Mouse (Mus musculus) neural tube, embryonic 10.5 days (tissue): Measurements from ENCODE around the gene Frrs1l.

Source experiments
- DNase-seq: peaks from one replicate; pipeline ENCODE4 v3.0.0-alpha.2; 2017; ENCODE audit warnings: low spot score; ENCODE audit errors: extremely low spot score

Frrs1l gene

DNA sequence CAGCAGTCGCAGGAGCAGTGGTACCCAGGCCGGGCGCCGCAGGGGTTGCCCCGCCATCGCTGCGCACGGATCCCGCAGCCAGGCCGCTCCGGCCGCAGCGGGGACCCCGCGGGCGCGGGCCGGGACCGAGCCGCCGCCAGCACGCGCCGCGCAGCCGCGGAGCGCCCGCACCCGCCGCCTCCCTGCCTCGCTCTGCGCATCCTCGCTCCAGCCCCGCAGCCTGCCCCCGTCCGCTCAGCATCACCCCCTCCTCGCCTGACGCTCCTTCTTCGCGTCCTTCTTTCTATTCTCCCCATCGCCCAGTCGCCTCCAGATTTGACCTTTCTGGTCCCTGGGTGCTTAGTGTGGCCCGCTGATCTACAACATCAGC, at the start of gene Frrs1l:
Frrs1l (minus strand) TSS at position 177 of the 370 bp plus-strand sequence.
- peak; percentile 47 for DNase-seq

- peak; percentile 54 for DNase-seq
These were observed 49.2 kb upstream of the Frrs1l start for GRCm38 (mm10) chr4:57039127-57040031.

GRCm38 (mm10) chr4:57037554-57037953, 47.4 kb upstream of the Frrs1l start:
- DNase-seq = no peak

- no peak for DNase-seq
These were observed 44.0 kb upstream of the Frrs1l start for GRCm38 (mm10) chr4:57034169-57034568.

DNA sequence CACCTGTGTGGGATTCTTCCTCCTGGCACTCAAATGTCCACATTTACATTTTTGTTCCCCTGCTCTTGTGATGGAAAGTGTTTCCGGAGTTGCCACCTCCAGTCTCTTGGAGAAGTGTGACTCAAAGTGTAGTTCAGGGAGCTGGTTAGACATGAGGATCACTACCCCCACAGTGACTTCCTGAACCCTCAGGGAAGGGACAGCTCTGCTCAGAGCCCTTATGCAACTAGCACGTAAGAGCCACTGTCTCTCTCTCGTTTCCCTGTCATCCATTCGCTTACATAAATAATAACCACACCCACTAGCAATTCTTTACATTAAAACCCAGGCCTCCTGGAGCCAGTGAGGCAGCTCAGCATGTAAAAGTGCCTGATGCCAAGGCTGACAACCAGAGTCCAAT, 41.2 kb upstream of the Frrs1l start:
- no peak for DNase-seq

- DNase-seq = no peak
These were observed 37.8 kb upstream of the Frrs1l start for GRCm38 (mm10) chr4:57027954-57028353.

DNA sequence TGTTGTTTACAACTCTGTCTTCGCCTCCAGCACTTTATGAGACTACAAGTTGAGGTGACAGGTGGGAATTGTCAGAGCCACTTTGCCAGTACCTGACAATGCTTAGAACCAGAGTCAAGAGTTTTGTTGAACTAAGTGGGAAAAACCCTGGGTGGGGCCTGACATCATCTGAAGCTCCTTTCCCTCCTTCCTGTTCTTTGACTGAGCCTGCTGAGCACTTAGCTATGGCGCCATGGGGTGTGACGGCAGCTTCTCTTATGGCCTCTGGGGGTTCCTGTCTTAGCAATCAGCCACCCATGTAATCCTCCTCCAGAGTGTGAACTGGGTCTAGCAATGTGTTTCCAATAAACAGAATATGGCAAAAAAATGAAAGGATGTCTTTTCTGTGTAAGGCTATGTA, 33.3 kb upstream of the Frrs1l start:
- no peak for DNase-seq

DNA sequence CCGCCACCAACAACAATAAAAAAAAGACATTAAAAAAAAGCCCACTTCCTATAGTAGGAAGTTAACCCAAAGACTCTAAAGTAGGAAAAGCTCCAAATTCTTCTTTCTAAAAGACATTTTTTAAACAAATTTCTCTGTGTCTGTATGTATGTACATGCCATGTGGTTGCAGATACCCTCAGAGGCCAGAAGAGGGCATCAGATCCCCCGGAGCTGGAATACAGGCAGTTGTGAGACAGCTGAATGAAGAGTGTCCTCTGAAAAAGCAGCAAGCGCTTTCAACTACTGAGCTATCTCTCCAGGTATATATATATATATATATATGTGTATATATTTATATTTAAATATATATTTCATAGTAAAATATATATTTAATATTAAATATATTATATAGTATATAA, 31.1 kb upstream of the Frrs1l start:
- DNase-seq = no peak

GRCm38 (mm10) chr4:57017229-57017628, 27.0 kb upstream of the Frrs1l start:
- peak; percentile 84 for DNase-seq

DNA sequence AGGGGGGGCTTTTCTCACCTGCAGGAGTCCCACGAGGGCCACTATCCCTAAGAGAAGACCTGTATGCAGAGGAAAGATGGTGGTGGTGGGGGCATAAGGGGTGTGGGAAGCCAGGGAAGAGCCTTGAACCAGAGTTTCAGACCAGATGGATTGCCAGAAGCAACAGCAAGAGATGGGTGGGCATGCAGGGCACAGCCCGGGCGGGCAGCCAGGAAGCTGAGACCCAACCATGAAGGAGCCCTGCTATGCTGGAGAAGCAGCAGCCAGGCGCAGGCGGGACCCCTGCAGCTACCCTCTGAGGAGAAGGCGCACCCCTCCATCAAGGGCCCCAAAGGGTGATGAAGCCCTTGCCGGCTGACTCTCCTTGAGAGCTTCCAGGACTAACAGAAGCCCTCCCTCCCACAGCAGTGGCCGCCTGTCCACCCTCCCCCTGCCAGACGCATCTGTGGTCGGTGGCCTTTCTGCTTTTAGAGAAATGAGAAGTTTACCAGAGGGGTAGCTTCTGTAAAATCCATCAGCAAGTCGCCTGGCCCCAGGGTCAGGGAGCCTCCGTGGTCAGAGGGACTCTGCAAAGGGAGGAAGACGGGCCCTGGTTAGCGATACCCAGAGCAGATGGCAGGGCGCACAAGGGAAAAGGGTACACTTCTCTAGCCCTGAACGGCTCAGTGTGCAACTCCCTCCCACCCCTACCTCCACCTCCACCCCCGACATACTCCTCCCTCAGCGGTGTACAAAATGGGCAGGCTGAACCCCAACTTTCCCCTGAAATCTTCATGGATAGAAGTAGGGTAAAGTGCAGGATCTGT, 26.4 kb upstream of the Frrs1l start:
- peak; percentile 29 for DNase-seq

- no peak for DNase-seq
These were observed 24.8 kb upstream of the Frrs1l start for GRCm38 (mm10) chr4:57015032-57015431.

- no peak for DNase-seq
These were observed 21.4 kb upstream of the Frrs1l start for GRCm38 (mm10) chr4:57011454-57012046.

DNA sequence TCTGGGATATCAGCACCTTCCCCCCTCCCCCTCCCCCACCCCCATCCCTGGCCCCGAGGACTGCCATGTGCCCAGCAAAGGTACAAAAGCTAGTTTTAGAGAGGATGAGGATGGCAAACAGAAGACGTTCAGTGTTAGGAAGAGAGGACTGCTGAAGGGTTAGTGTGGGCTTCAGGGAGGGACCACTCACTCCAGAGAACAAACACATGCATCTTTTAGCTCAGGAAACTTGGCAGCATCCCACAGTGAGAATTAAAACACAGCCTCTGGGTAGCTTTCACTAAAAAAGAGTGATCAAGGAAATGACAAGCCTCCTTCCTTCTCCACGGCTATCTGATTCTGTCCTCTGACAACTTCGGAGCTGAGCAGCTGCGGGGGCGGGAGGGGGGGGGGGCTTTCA, 20.7 kb upstream of the Frrs1l start:
- no peak for DNase-seq

DNA sequence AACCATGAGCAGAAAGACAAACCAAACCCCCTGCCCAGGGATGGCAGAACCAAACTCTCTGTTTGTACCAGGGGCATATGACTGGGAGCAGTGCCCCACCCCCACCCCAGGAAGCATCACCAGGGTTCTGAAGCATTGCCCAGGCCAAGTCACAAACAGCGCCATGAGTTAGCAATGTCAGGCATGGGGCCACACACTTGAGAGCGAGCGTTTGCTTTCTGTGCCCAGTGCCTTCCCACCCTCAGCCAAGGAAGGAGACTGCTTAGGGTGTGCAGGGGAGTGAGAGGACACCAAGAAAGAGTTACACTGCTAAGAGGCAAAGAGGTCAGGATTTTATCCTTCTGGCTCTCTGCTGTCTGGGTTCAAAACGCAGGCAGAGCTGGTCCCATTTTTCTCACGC, 20.2 kb upstream of the Frrs1l start:
- no peak for DNase-seq

GRCm38 (mm10) chr4:57007717-57008116, 17.5 kb upstream of the Frrs1l start:
- DNase-seq = no peak

GRCm38 (mm10) chr4:57005011-57005410, 14.8 kb upstream of the Frrs1l start:
- no peak for DNase-seq

DNA sequence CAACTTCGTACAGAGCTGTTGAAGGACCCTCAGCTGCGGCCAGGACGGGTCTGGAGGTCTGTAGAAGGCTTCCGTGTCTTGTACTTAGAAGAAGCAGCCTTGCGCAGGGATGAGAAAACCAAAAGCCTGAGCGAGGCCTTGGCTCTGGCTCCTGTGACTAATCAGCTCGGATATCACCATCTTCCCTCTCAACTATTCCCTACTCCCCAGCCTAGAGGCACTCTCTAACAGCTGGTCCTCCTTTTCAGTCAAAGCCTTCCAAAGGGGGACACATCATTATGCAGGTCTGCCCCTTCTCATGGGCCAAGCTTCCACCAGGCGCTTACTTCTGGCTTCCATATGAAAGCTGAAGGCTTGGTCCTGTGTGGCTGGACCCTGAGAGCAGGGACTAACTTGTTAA, 13.7 kb upstream of the Frrs1l start:
- no peak for DNase-seq

- DNase-seq = peak; percentile 49
These were observed 12.6 kb upstream of the Frrs1l start for GRCm38 (mm10) chr4:57002751-57003150.

GRCm38 (mm10) chr4:57001437-57001836, 11.2 kb upstream of the Frrs1l start:
- no peak for DNase-seq

GRCm38 (mm10) chr4:56993331-56993730, 3.1 kb upstream of the Frrs1l start:
- no peak for DNase-seq

- DNase-seq = no peak
These were observed 1.8 kb upstream of the Frrs1l start for GRCm38 (mm10) chr4:56991951-56992350.
